Mouse (Mus musculus) left cerebral cortex, adult 9 months (tissue): ENCODE results near the gene Cbx1.

Source experiments
- DNase-seq, 2 experiments: peaks; one replicate each; pipeline ENCODE4 v3.0.0; 2022; ENCODE audit warnings: low spot score in 2 of 2

Cbx1 gene

DNA sequence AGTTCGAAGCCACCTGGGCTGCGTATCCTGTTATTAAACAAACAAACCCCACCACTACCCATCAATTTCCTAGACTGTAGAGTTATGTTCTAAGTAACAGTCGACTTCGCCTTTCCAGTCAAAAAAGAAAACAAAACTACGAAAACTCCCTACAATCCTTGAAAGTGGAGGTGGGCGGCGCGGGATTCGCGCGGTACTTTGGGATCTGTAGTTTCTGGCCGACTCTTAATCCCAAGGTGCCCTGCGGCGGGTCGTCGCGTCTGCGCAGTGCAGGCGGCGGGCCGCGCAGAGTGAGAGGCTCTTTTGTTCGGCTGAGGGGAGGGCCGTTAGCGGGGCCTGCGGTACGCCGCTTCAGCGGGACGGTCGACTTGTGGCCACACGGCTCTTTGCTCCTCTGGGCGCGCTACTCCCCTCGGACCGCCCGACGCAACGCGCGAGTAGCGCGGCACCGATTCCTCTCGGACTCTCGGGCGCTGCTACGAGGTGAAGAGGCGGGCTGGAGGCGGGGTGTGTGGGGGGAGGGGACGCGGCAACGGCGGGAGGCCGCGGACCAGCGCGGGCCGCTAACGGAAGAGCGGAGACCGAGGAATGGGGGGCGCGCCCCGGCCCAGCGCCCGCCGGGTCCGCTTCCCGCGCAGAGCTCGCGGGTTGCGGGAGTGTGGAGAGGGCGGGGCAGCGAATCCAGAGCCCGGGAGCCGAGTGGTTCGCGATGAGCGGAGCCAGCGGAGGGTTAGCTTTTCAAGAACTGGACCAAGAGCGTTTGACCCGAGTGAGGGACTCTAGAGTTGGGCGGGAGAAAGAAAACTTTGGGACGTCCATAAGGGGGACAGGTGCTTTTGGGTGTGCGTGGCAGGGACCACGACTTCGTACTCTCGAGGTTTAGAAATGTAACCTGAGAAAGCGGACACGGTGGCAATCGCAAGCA, at the start of gene Cbx1:
Gene Cbx1 (plus strand): TSS at position 257 of the 925 bp plus-strand sequence.
- DNase-seq, result peak; percentile 79 to 91

DNA sequence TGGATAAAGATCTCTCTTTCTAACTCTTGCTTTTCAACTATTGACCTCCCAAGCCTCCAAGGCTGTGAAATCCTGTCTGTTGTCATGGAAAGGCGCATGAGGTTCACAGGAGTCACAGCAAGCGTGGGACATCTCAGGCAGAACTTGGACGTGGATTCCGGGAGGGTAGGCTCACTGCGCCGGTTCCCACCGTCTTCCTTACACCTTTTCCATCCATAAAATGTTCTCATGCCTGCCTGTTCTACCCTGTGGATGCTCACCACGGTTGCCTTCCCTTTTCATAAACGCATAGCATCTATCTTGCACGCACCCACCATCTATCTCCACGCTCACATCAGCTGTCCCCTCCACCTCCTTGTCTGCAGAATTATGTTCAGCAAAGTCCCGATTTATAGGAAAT, 48.1 kb upstream of the Cbx1 start:
- DNase-seq, result no peak

DNA sequence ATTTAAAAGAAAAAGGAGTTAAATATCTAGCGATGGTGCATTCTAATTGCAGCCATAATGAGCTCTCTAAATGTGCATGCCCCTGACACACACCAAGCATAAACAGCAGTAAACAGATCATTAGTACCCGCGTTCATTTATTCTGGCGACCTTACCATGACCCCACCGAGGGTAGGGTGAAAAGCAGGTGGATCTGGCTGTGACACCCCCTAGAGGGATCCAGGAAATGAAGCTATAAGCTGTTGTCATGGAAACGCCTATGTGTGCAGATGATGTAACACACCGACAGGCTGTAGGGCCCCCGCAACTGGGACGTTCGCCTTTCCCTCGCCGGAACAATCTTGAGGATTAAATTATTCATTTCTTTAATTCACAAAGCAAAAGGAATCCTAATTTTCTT, 46.9 kb upstream of the Cbx1 start:
- peak in 1 of 2 experiments; percentile 46 for DNase-seq

DNA sequence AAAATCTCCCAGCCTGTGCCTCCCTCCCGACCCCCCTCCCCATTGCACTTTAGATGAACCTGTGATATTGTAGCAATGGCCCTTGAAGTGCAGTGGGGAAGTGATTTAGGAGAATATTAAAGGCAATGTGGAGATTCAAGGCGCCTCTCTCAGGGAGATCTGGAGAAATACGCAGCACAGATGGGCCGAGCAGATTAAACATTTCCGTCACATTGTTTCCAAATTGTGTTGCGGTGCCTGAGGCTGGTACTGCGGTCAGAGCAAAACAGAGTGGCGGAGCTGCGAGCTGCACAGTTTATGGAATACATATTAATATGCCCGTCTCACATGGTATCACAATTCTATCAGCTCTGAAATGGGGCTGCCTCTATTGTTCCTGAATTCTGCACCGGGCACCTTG, 45.9 kb upstream of the Cbx1 start:
- no peak for DNase-seq

- no peak for DNase-seq
These were observed 45.0 kb upstream of the Cbx1 start for GRCm38 (mm10) chr11:96743891-96744290.

DNA sequence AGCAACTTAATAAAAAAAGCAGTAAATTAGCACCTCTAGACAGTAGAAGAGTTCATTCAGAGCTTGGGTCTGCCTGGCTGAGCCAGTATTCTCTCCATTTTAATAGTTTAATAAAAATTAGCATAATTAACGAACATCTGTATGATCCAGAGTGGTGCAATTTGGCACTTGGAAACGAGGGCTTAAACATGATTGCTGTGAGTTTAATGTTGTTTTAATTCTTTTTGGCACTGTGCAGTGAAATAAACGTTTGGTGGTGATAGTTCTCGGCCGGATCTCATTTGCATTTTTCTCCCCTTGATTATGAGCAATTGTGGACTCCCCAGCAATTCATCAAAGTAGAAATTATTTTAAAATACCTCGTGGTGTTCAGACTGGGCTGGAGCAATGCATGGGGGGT, 42.3 kb upstream of the Cbx1 start:
- DNase-seq, result no peak

- no peak for DNase-seq
These were observed 41.4 kb upstream of the Cbx1 start for GRCm38 (mm10) chr11:96747555-96747954.

DNA sequence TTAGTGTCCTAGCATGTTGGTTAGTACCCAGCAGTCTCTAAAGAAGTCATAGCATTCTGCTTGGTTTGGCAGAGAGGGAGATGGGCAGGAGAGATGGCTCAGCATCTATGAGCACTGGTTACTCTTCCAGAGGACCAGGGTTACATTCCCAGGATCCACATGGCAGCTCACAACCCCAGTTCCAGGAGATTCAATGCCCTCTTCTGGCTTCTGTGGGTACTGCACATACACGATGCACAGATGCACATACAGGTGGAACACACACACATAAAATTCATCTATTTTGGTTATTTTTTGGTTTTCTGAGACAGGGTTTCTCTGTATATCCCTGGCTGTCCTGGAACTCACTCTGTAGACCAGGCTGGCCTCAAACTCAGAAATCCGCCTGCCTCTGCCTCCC, 33.6 kb upstream of the Cbx1 start:
- DNase-seq, result no peak

DNA sequence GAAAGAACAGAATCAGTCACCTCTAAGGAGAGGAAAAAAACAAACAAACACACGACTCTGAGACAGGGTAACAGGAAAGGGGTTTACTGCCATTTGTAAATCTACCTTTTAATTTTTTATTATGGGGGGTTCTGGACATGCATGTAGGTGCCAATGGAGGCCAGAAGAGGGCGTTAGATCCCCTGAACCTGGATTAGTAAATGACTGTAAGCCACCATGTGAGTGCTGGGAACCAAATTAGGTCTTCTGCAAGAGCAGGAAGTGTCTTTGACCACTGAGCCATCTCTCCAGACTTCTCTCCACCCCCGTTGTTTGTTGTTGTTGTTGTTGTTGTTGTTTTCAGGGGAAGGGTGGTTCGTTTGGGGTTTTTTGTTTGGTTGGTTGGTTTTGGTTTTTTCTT, 31.5 kb upstream of the Cbx1 start:
- DNase-seq, result no peak

- DNase-seq, result no peak
These were observed 30.5 kb upstream of the Cbx1 start for GRCm38 (mm10) chr11:96758402-96758801.

DNA sequence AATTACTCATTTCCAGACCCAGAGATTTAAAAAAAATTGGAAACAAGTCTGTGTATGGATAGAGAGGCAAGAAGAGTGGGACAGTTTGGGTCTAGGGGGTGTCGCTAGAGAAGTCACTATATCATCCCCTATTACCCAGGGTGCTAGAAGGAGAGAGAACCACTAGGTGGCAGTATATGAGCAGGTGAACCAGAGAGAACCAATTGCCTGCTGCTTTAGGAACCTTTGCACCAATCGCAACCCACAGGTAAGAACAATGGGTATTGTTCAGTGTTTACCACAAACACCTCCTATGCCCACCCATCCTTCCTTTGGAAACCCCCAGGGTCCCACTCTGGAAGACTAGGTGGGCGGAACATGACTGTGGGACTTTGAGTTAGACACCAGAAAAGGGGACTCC, 28.9 kb upstream of the Cbx1 start:
- DNase-seq, result peak in 1 of 2 experiments; percentile 64

- DNase-seq, result peak in 1 of 2 experiments; percentile 48
These were observed 26.9 kb upstream of the Cbx1 start for GRCm38 (mm10) chr11:96761984-96762383.

- DNase-seq, result no peak
These were observed 26.0 kb upstream of the Cbx1 start for GRCm38 (mm10) chr11:96762742-96763470.

DNA sequence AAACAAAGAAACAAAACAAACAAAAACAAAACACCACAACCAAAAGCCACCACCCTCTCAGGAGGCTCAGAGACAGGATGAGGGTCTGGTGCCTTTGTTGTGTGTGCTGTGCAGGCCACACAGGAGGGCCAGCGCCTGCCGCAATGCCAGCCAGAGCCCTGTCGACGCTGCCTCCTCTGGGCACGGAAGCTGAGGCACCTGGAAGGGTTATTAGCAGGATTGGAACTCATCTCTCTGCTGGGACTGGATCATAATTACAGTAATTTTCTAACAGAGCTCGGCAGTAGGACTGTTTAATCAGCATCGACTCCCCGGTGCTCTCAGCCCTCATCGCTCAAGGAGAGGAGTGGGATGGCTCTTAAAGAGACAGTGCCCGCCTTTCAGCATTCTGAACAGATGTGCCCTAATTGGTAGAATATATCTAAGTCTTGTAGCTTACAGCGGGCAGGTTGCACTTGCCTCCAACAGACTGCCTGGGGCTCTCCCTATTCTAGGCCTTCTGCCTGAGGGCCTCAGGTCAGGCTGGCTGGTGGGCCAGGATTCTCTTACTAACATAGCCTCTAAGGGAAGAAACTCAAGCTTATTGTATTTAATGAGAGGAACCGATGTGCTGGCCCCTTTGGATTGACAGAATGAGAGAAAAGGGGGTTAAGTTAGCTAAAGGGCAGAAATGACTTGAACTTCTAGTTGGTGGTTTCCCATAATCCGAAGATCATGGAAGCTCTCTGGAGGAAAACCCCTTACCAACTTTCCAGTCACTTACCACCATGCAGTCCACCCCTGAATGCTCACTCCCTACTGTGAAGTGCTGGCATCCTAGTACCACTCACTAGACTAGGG, 24.2 kb upstream of the Cbx1 start:
- no peak for DNase-seq

DNA sequence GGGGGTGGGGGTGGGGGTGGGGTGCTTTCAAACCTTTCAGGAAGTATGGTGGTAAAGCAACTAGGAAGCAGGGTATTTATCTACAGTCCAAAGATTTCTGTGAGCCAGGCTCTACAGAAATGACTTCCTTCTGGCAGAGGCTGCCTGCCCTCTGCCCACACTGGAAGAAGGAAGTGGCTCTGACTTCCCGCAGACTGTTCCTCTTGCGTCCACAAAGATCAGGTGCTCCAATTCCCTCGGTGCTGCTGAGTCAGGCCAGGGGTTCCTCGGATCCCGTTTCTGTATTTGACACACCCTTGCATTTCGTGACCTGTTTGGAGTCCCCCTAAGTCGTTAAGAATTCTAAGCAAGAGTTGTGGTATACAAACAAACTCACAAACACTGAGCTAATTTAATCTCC, 23.3 kb upstream of the Cbx1 start:
- DNase-seq, result no peak

GRCm38 (mm10) chr11:96766555-96766954, 22.4 kb upstream of the Cbx1 start:
- no peak for DNase-seq

DNA sequence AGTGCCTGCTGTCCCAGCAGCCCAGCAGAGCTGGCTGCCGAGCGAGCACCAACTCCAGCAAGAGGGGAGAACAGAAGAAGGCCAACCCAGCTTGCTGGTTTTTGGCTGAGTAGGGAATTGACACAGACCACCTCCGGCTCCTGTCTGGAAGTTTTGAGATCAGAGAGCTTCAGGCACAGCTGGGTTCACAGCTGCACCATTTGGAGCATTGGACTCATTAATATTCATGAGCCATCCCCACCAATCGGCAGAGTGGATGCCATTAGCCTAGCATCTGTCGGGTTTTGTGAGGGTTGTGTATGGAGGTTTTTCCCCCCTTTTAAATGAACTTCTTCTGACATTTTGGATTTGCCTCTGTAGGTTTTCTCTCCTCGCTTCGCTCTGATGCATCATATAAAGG, 21.8 kb upstream of the Cbx1 start:
- no peak for DNase-seq

- no peak for DNase-seq
These were observed 20.7 kb upstream of the Cbx1 start for GRCm38 (mm10) chr11:96768240-96768639.

GRCm38 (mm10) chr11:96771274-96771975, 17.5 kb upstream of the Cbx1 start:
- DNase-seq, result no peak

DNA sequence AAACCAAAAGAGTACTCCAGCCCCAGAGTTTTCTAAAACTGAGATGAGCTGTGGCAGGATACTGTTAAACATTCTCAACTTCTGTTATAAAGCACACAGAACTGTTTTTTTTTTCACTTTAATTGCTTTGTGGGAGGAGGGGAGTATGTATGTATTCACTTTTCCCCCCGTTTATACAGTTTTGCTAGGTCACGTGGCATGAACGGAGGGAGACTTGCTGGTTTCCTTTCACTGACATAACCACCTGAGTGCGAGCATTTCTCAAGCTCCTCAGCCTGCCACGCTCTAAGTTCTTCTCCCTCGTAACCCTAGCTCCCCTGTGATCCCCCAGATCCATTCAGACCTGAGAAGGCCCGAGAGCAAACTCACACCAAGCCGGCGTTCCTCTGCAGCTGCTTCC, 16.5 kb upstream of the Cbx1 start:
- DNase-seq, result no peak

DNA sequence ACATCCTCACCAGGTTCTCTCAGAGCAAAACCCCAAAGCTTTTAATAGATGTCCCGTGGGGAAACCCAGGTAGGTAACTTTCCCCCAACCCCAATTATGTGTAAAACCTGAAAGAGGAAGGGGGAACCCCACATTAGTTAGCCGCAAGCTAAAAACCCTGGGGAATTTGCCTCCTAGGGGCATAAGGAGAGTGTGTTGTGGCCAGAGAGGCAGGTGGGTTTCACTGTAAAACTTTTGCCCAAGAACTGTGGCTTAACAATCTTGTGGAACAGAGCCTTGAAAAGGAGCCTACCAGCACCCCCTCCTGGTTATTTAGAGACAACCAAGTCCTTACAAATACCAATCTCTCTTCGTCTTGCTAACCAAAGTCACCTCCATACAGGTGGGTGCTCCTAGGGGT, 14.4 kb upstream of the Cbx1 start:
- no peak for DNase-seq
